Mouse (Mus musculus) spleen, adult 2 months (tissue): Measurements from ENCODE around the gene Has1.

Source experiments
- CTCF ChIP-seq: fragments of 200-500 bp; IDR thresholded peaks from 2 replicates; pipeline ENCODE4 v1.5.1; 2011; ENCODE audit warnings: mild to moderate bottlenecking, inconsistent platforms; ENCODE audit not compliant: insufficient read depth, insufficient read length, insufficient replicate concordance; ENCODE audit errors: extremely low read depth
- POLR2A ChIP-seq: fragments of 200-500 bp; IDR thresholded peaks from 2 replicates; pipeline ENCODE4 v1.6.1; 2011; ENCODE audit warnings: low read depth, low read length, inconsistent platforms

GRCm38 (mm10) chr17:17826751-17827657 lies 28.0 kb downstream of the Has1 start, which contains the start of gene Spaca6:
- no peak; the same call in 1 of the 2 replicates for TF ChIP-seq POLR2A
- no peak for TF ChIP-seq CTCF
